Mouse (Mus musculus): ENCODE results near the gene Acsl1.

Acsl1 gene

DNA sequence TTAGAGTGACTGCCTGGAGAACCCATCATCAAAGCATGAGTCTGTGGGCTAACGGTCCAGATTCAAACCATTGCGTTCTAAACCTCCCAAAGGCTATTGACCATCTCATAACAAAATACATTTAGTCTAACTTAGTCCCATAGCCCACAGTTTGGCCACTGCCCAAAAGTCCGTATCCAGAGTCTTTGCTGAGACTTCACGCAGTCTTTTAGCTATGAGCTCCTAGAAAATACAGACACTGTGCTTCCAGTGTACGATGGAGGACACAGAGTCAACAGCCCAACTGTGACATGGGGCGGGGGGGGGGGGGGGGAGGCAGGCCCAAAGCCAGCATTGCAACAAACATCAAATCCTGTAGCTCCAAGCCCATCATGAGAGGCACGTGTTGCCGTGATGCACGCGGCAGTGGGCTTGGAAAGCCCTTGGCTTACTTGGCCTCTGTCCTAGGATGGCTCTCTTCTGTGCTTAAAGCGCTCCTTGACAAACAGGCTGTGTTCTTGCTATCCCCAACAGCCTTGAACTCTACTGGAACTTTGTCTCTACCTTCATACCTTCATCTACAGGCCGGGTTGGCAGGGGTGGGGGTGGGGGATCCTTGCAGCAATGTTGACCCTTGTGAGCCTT is 32.3 kb downstream of the Acsl1 start:
- in situ Hi-C loops (cut with MboI, MseI), result no loop called here

DNA sequence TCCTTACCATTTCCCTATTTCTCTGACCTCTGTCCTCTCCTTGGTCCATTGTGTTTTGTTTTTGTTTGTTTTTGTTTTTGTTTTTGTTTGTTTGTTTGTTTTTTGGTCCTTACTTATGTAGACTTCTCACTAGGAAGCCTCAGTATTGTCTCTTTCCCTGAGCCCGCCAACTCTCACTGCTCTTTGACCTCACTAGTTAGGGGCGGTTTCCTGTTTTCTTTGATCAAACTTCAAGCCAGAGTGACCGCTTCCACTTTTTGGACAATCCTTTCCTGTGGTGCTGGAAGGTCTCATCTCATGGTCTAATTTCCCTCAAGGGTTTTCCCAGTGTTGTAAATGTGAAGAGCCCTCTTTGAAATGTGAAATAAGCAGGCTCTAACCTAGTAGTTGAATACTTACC is 33.4 kb downstream of the Acsl1 start:
- in situ Hi-C loops (cut with MboI, MseI), result no loop called here

DNA sequence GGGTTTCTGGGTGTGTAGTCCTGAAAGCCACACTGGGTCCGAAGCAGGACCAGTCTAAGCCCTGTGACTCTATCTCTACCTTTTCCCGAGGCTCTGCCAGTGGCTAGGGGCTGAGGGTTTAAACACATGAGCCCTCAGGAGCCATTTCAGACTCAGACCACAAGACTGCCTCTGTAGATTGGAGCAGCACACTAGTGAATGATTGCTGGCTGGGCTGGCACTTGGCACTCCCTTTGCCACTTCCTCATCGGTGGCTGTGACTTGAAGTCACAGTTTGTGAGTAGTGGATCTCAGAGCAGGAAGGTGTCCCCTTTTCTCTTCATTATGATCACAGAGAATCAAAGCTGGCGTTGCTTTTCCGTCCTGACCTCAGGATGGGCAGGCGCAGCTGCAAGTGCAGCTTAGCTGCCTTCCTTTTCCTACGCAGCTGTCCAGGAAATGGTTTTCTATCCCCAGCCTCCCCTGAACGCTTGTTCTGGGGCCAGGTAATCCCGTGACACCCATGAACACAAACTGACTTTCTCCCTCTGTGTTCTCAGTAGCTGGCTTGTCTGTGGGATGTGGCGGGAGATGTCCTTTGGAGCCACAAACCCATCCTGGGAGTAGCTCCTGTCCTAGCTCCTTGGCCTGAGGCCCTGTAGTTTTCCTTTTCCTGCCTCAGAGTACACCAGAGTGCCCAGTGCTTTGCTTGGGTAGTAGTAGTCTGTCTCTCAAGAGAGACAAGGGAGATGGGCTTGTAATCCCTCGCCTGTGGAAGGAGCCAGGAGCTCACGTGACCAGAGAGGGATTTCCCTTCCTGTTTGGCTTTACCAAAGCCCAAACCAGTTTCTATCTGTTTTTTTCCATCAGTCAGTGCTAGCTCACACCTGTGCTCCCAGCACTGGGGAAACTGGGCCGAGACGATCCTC is 37.9 kb downstream of the Acsl1 start:
- in situ Hi-C loops (cut with MboI, MseI), result no loop called here

DNA sequence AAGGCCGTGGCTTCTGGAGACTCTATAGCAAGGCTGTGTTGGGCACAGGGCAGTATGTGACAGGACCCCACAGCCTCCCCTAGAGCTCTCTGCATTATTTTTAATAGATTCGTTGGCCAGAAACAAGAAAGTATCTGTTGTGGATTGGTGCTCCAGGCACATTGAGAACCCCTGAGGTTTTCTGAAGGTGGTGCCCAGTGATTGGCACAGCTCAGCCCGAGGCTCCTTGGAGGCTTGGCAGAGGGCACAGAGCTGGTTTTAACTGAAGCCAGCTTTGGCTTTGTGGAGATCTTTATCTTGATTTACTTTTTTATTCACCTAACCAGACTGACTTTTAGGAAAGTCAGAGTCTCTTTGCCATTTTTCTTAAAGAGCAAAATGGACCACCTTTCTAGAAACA is 38.6 kb downstream of the Acsl1 start:
- in situ Hi-C loops (cut with MboI, MseI), result no loop called here

DNA sequence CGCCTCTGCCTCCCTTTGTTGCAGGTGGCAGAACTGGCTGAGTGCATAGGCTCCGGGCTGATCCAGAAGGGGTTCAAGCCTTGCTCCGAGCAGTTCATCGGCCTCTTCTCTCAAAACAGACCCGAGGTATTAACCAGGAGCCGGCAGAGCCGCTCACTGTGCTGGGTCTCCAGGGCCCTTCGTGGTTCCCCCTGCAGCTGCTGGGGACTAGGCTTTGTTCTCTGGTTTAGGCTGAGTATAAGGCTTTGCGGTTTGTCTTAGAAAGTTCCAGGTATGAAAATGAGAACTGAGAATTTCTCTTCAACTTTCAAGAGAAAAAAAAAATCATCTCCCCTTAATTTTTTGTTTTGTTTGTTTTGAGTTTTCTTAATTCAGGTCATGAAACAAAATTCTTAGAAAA is 40.5 kb downstream of the Acsl1 start:
- in situ Hi-C loops (cut with MboI, MseI), result no loop called here

DNA sequence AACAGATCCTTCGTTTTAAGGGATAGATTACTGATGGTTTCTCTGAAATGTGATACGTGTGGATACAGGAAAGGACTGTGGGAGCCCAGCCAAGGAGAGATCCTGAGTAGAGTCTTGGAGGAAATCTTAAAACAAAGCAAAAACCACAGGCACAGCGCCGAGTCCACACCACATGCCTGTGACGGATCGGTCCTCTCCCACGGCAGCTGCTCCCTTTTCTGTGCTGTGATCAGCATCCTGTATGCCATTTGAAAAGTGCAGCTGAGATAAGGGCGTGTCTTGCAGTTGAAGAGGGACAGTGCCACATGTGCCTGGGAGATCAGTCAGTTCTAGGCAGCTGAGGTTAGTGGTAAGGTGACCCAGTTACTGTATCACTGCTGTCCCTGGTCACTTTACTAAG is 41.7 kb downstream of the Acsl1 start:
- in situ Hi-C loops (cut with MboI, MseI), result no loop called here

DNA sequence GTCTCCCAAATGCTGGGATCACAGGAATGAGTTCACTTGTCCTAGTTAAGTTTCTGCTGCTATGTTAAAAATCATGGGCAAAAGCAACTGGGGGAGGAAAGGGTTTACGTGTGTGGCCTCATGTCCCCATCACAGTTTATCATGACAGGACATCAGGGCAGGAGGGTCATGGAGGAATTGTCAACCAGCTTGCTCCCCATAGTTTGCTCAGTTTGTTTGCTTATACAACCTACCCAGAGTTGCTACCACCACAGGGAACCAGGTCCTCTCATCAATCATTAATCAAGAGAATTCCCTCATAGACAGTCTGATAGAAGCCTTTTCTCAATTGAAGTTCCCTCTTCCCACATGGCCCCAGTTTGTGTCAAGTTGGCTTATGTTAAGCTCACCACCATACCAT is 43.2 kb downstream of the Acsl1 start:
- in situ Hi-C loops (cut with MboI, MseI), result no loop called here

DNA sequence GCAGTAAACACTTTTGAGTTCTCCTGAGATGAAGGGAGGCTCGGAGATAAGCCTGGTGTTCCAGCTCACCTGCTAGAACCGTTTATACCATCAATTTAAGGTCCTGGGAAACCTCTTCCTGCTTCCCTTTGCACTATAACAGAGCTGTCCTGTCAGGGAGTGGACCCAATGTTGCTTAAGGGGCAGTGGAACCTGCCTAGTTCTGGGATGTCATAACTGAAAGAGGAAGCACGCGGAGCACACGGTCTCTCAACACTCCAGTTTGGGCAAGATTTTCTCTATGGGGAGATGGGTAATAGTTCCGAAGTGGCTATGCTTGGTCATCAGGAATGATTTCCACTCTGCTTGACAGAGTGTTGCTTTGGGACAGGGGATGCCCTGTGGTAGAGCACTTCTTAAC is 49.8 kb downstream of the Acsl1 start:
- in situ Hi-C loops (cut with MboI, MseI), result no loop called here

DNA sequence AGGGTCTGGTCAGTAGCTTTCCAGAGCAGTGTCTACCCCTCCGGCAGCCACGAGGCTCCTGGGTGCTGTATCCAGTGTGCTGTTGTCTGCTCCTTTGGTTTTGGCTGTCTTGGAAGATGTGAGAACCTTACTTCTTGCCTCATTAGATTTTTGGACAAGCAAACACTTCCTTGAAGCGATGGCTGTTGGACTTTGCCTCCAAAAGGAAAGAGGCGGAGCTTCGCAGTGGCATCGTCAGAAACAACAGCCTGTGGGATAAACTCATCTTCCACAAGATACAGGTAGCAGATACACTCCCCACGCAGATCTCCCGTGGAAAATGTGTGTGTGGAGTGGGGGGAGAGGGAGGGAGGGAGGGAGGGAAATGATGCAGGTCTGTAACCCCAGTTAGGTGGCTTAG is 55.3 kb downstream of the Acsl1 start:
- in situ Hi-C loops (cut with MboI, MseI), result no loop called here

DNA sequence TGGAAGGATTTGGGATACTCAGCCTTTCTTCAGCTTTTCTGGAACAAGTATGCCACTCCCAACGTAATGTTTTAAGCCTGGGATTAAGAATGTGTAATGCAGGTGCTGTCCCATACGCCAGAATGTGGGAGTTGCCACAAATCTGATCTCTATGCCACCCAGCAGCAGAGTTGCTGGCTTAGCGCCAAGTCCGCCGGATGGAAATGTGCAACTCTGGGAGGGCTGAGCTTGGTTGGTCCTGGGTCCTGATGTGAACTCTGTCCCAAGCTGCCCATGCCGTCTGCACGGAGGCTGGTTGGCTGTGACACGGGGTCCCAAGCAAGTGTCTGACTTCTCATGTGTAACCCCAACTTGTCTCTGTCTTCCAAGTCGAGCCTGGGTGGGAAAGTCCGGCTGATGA is 56.0 kb downstream of the Acsl1 start:
- in situ Hi-C loops (cut with MboI, MseI), result no loop called here

DNA sequence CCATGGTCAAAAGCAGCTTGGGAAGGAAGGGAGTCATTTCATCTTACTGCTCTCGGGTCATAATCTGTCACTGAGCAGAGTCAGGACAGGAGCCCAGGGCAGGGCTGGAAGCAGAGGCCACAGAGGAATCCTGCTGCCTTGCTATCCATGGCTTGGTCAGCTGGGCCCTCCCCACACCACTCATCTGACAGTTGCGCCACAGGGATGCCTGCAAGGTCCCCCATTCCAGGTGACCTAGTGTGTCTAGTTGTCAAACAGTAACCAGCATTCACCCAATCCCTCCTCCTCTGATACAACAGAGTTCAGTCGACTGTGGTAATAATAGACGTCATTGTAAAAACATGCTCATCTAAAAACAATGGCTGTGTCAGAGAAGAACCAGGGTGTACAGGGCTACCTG is 58.7 kb downstream of the Acsl1 start:
- in situ Hi-C loops (cut with MboI, MseI), result no loop called here

DNA sequence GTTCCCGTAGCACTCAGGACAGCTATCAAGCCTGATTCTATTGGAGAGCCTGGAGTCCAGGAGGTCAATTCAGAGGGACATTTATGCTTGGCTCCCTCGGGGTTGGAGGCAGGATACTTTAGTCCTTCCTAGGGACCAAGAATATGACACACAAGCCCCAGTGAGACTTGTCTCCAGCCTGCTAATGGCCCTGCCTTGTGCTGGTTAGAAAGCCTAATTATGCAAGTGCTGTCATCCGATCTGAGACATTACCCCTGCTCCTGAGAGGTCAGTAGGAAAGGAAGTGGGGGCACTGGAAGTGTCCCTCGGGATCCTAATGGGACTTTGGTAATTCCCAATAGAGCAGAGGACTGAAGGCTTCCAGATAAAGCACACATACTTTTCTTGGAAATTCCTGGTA is 59.7 kb downstream of the Acsl1 start:
- in situ Hi-C loops (cut with MboI, MseI), result no loop called here

DNA sequence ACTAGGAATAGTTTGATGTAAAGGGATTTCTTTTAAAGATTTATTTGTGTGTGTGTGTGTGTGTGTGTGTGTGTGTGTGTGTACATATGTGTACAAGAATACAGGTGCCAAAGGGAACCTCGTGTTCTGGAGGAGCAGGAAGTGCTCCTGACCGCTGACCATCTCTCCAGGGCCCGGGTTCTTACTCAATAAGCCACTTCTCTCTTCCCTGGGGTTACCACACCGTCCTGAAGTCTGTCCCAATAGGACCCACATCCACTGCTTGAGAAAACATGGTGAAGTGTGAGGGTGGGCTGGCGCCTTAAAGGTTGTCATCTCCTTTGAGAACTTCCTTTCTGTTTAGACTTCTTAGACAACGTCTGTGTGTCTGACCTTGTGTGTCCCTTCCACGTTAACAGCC is 63.1 kb downstream of the Acsl1 start:
- in situ Hi-C loops (cut with MboI, MseI), result no loop called here

DNA sequence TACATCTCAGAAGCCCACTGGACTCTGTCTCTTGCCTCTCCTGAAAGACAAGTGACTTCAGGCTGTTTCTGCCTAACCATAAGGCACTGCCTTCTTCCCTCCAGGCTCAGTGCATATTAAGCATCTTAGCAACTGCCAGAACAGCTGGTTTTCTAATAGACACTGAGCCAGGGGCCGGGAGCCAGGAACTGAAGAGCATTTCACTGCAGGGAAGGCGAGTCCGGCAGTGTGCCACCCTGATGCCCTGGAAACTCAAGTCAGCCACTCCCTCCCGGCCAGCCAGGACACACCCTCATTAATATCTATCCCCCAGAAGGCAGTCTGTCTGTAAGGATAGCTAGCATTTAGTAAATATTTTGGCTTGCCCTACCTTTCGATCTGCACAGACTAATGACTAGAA is 68.9 kb downstream of the Acsl1 start:
- in situ Hi-C loops (cut with MboI, MseI), result no loop called here

DNA sequence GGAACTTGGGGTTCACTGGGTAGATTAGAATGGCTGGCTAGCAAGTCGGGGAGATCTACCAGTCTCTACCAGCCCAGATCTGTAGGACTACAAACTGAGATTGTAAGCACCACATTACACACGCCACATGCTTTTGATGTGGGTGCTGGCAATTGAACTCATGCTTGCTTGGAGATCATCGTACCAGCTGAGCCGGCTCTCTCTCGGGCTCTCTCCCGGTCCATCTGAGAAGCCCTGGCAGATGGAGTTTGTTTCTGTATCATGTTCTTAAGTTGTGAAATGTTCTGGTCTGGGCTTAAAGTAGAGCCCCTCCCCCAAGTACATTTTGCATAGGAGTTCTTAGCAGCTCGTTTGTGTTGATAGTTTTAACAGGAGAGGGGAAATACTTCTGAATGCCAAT is 72.4 kb downstream of the Acsl1 start:
- in situ Hi-C loops (cut with MboI, MseI), result no loop called here

DNA sequence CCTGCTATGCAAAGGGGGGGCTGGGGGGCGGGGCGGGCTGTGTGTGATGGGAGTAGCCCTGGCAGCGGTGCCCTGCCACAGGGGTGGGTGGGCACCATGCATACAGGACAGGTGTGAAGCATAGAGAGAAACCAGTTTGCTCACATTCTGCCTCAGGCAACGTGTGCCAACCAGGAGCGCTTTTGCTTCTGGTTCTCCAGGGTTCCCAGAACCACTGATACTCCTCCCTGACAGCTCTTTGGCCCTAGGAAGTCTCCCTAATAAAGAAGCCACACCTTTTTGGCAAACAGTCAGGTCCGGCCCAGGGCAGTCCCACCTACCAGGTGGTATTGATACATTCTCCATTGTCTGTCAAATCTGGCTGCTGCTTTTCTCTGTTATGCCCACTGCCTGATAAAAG is 72.8 kb downstream of the Acsl1 start:
- in situ Hi-C loops (cut with MboI, MseI), result no loop called here

DNA sequence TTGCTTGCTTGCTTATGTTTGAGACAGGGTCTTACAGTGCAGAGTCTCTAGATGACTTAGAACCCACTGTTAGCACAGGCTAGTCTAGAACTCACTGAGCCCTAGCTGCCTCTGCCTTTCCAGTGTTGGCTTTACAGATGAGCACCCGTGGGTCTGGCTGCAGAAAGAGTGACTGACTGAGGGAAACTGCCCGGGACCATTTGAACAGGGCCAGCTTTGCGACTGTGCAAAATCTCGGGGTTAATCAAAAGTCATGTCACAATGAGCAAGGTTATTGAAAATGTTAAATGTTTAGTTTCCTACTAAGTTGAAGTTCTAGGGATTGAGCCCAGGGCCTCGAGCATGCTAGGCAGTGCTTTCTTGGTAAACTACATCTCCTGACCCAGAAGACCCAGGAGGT is 75.0 kb downstream of the Acsl1 start:
- in situ Hi-C loops (cut with MboI, MseI), result no loop called here

DNA sequence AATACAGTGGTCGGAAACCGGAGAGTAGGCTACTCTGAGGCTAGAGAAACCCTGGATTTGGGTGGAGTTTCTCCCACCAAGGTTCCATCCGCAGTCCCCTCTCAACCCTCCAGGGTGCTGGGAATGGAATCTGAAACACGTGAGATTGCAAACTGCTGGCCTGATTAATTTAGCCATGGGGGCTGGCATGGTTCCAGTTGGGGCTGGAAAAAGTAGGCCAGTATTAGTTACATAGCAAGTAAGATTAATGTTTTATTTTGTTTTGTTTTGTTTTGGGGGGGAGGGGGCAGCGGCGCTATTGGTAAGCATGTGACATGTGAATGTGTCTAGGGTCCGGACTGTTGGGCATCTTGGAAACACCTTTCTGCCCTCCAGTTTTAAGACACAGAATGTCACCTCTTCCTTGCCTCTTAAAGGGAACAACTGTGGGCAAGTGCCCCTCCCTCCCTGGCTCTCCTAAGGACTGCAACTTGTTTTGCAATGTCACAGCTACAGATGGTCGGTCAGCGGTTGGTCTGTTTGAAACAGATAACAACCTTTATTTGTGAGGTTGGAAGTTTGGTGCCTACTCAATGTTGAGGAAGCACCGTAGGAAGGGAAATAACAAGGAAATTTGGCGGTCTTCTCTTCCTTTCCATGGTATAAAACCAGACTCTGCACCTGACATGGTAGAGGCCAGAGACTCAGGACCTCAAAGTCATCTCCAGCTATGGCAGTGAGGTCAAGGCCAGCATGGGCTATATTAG is 75.8 kb downstream of the Acsl1 start:
- in situ Hi-C loops (cut with MboI, MseI), result no loop called here

DNA sequence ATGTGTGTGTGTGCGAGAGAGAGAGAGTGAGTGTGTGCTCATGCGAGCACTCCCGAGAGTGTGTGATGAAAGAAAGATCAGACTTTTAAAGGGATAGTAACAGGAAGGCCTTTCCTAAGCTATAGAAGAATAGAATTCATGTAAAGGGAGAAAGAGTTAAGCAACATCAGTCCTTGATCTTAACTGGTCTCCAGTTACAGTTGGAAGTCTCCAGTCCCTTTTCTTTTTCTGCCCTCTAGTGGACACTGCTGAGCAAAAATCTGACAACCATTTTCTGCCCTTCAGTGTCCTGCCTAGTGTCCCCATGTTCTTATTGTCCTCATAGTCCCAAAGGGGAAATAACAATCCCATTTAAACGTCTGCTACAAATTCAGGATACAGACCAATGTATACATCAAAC is 76.4 kb downstream of the Acsl1 start:
- in situ Hi-C loops (cut with MboI, MseI), result no loop called here

DNA sequence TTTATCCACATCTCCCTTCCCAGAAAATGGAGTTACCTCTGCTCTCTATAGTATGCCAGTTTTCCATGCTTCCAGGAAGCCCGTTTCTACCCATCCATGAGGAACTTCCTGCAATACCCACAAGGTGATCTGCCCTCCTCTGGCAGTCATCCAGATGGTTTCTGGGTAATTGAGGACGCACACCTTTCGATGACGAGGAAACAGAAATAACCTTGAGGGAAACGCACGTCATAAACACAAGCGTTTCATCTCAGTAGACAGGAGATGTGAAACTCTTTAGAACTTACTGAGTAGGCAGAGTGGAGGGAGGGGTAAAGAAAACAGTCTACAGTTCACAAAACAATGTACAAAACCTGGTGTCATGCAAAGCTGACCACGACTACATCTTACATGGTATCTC is 79.2 kb downstream of the Acsl1 start:
- in situ Hi-C loops (cut with MboI, MseI), result loop anchor here (5.0 kb wide), 1 partner anchor 78 kb away; the partner anchor contains the start of gene Acsl1

DNA sequence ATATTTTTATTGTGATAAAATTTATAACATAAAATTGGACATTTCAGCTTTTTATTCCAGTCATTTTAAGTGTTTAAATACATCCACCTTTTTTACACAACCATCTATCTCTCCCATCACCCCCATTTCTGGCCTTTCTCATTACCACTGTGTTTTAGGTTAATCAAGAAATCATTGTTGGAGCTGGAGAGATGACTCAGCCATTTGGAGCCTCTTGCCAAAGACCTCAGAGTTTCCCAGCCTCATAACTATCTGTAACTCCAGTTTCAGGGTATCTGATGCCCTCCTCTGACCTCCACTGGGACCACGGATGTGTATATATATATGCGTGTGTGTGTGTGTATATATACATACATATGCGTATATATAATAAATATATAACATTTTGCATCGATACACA is 80.2 kb downstream of the Acsl1 start:
- in situ Hi-C loops (cut with MboI, MseI), result loop anchor here (5.0 kb wide), 1 partner anchor 79 kb away; the partner anchor contains the start of gene Acsl1

DNA sequence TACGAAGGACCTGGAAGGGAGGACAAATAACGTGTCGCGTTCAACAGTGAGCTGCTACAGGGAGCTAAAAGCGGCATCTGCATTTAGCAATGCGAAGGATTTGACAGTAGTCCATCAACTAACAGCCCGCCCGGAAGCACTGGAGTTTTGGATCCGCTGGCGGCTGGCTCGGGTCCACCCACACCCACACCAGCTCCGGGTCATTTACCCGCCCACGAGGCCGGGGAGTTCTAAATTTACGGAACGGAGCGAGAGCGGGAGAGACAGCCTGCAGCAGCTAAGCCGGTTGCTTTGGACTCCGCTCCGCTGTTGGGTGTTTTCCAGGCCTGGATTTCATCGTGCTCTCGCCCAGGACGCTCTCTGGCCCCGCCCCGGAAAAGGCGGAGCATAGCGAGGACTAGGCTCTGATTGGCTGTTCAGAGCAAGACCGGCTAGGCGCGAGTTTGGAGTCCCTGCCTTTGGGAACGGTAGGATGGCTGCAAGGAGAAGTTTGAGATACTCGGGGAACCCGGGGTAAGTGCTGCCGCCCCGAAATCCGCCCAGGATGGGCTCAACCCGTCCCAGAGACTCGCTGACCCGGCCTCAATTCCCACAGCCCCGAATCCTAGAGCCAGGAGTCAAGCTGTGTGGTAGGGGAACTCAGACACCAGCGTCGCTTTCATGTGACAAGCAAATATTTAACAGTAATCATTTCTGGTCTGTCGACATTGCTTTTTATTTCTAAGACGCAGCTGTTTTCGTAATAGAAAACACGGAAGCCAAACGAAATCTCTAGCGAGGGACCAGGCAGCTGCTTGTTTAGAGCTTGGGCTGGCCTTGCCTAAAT is 81.0 kb downstream of the Acsl1 start, which contains the start of gene Cenpu:
Cenpu (plus strand) TSS at position 414 of the 826 bp plus-strand sequence.
- in situ Hi-C loops (cut with MboI, MseI), result loop anchor here (5.0 kb wide), 1 partner anchor 80 kb away; the partner anchor contains the start of gene Acsl1

Measured in regulatory T cell (primary cell).